Mouse (Mus musculus): ENCODE measurements around the gene Fbxo47.

- TF ChIP-seq CTCF (IDR thresholded peaks at IDR 0.05; ENCODE audit: low read depth) = peak; percentile 60
- TF ChIP-seq EP300 (optimal IDR thresholded peaks at IDR 0.05) = no peak
These were observed 43.4 kb downstream of the Fbxo47 start, which contains the start of gene B230217C12Rik for GRCm38 (mm10) chr11:97840539-97840954.
